Mouse (Mus musculus) hindbrain, postnatal 0 days (tissue): ENCODE measurements around the gene Tst. TPM values are rescaled to one million over a fixed set of nuclear protein-coding genes. Genes with fewer than 3 reads are reported as not detected.

Experiments used
- ATAC-seq: fragments of 200-750 bp; cut with Nextera tagmentation; 2 replicates; pipeline ENCODE4 v1.8.0; 2017; ENCODE audit warnings: mild to moderate bottlenecking, moderate TSS enrichment, moderate library complexity
- DNase-seq: peaks from one replicate; pipeline ENCODE4 v3.0.0-alpha.2; 2015; ENCODE audit warnings: low spot score
- H3K27ac ChIP-seq: fragments of 300-500 bp; sonication (generic); 2 replicates; pipeline ENCODE4 v1.5.1; 2014; ENCODE audit warnings: mild to moderate bottlenecking
- H3K27me3 ChIP-seq: fragments of 300-500 bp; sonication (generic); 2 replicates; pipeline ENCODE4 v1.6.1; 2014; ENCODE audit warnings: low read length, mixed read lengths; ENCODE audit not compliant: insufficient read depth
- H3K36me3 ChIP-seq: fragments of 300-500 bp; sonication (generic); 2 replicates; pipeline ENCODE4 v1.6.1; 2014; ENCODE audit warnings: low read length, mixed read lengths; ENCODE audit not compliant: insufficient read depth
- H3K4me1 ChIP-seq: fragments of 300-500 bp; sonication (generic); 2 replicates; pipeline ENCODE4 v1.6.1; 2014; ENCODE audit warnings: antibody characterized with exemption, low read length, mixed read lengths; ENCODE audit not compliant: insufficient read depth
- H3K4me2 ChIP-seq: fragments of 300-500 bp; sonication (generic); 2 replicates; pipeline ENCODE4 v1.6.1; 2014; ENCODE audit warnings: low read depth, mild to moderate bottlenecking, low read length, moderate library complexity, mixed read lengths
- H3K4me3 ChIP-seq: fragments of 300-500 bp; sonication (generic); 2 replicates; pipeline ENCODE4 v1.5.1; 2014; ENCODE audit warnings: low read length
- H3K9ac ChIP-seq: fragments of 300-500 bp; sonication (generic); replicated peaks from 2 replicates; pipeline ENCODE4 v1.6.1; 2014; ENCODE audit warnings: mild to moderate bottlenecking, low read length, moderate library complexity, mixed read lengths
- H3K9me3 ChIP-seq: fragments of 300-500 bp; sonication (generic); 2 replicates; pipeline ENCODE4 v1.6.1; 2016; ENCODE audit warnings: low read length, mixed read lengths
- CTCF ChIP-seq: IDR thresholded peaks from 2 replicates; pipeline ENCODE4 v1.5.1; 2016; ENCODE audit warnings: antibody characterized with exemption, control low read depth, low read depth
- WGBS: fragments of 180-500 bp; shearing (Covaris S2); extraction: QIAGEN DNeasy Blood & Tissue Kit; methylation state at CpG from one replicate; pipeline ENCODE4 v1.1.7; 2014; 5-methylcytosine and 5-hydroxymethylcytosine counted together
- polyA plus RNA-seq: library from polyadenylated mRNA; unstranded; fragments of >200 nt; fragmentation: Nextera tagmentation; extraction: Ambion mirVana; gene quantifications from 2 replicates; pipeline ENCODE4 v1.2.1, GENCODE M21; 2015
- total RNA-seq: library from RNA; depleted of rRNA; stranded (reverse); fragments of >200 nt; gene quantifications from 2 replicates; pipeline ENCODE4 v1.2.3, GENCODE M21; 2014

Gene Tst
- total and polyA plus RNA-seq, 2 experiments from 2014 or later: 64.4 to 75.1 TPM

- 83% methylated on average over 10 of the region's 10 CpGs for WGBS
- peaks cover 10% of the 10 kb centered on the region; the same call in 1 of the 2 replicates for H3K4me1 ChIP-seq
- peaks cover 29% of the 10 kb centered on the region for H3K36me3 ChIP-seq
- no peak for DNase-seq
- no peak overlapping the region for H3K9ac ChIP-seq
- ATAC-seq: no peak
- H3K27me3 ChIP-seq: no peaks in the 10 kb centered on the region
- H3K9me3 ChIP-seq: no peaks in the 10 kb centered on the region
- H3K27ac ChIP-seq: no peak overlapping the region
- H3K4me3 ChIP-seq: no peak overlapping the region
- no peak for TF ChIP-seq CTCF
- no peak overlapping the region for H3K4me2 ChIP-seq
Observed at GRCm38 (mm10) chr15:78430874-78431273, 25.2 kb upstream of the Tst start.

GRCm38 (mm10) chr15:78429871-78430622 is 24.3 kb upstream of the Tst start:
- ATAC-seq: no peak
- peaks cover 24% of the 10 kb centered on the region for H3K36me3 ChIP-seq
- H3K27ac ChIP-seq: peak overlapping the region; percentile 77
- H3K4me2 ChIP-seq: peak overlapping the region; percentile 86
- DNase-seq: no peak
- WGBS: 79% methylated on average over 13 of the region's 13 CpGs
- peak overlapping the region; percentile 81 for H3K4me3 ChIP-seq
- H3K9ac ChIP-seq: peak overlapping the region; percentile 82
- no peak for TF ChIP-seq CTCF
- H3K4me1 ChIP-seq: peaks cover 10% of the 10 kb centered on the region; the same call in 1 of the 2 replicates
- no peaks in the 10 kb centered on the region for H3K9me3 ChIP-seq
- no peaks in the 10 kb centered on the region for H3K27me3 ChIP-seq

- Histone ChIP-seq H3K27ac (peak overlapping the region; percentile 77), H3K27me3 (no peaks in the 10 kb centered on the region), H3K4me3 (peak overlapping the region; percentile 81), H3K9me3 (no peaks in the 10 kb centered on the region), H3K4me2 (peak overlapping the region; percentile 86), H3K9ac (peak overlapping the region; percentile 82), H3K36me3 (peaks cover 22% of the 10 kb centered on the region), H3K4me1 (peaks cover 10% of the 10 kb centered on the region; the same call in 1 of the 2 replicates)
- no peak for DNase-seq
- ATAC-seq: no peak
- 0% methylated on average over 3 of the region's 3 CpGs for WGBS
- no peak for TF ChIP-seq CTCF
Observed at GRCm38 (mm10) chr15:78429139-78429459, 23.4 kb upstream of the Tst start.

GRCm38 (mm10) chr15:78428391-78429138 is 22.9 kb upstream of the Tst start, which contains the start of gene Kctd17:
Kctd17 (plus strand) TSS chr15:78428564.
- peaks cover 17% of the 10 kb centered on the region for H3K36me3 ChIP-seq
- H3K27ac ChIP-seq: peak within 1 kb of the TSS; percentile 77
- peak within 1 kb of the TSS; percentile 81 for H3K4me3 ChIP-seq
- H3K9ac ChIP-seq: peak within 1 kb of the TSS; percentile 82
- H3K4me1 ChIP-seq: peaks cover 10% of the 10 kb centered on the region; the same call in 1 of the 2 replicates
- 2% methylated on average over 49 of the region's 52 CpGs for WGBS
- ATAC-seq (peak; percentile 90), DNase-seq (peak; percentile 88)
- peak within 1 kb of the TSS; percentile 86 for H3K4me2 ChIP-seq
- H3K27me3 ChIP-seq: no peaks in the 10 kb centered on the region
- H3K9me3 ChIP-seq: no peaks in the 10 kb centered on the region
- no peak for TF ChIP-seq CTCF

GRCm38 (mm10) chr15:78425230-78425629 is 19.5 kb upstream of the Tst start:
- no peak overlapping the region for H3K4me3 ChIP-seq
- WGBS: 65% methylated on average over 4 of the region's 4 CpGs
- 0 out of 2 replicates have a peak, but pooled peaks cover 7% of the 10 kb centered on the region for H3K4me1 ChIP-seq
- no peak for ATAC-seq
- DNase-seq: no peak
- H3K9me3 ChIP-seq: no peaks in the 10 kb centered on the region
- no peaks in the 10 kb centered on the region for H3K27me3 ChIP-seq
- H3K9ac ChIP-seq: no peak overlapping the region
- H3K4me2 ChIP-seq: no peak overlapping the region
- H3K36me3 ChIP-seq: no peaks in the 10 kb centered on the region
- TF ChIP-seq CTCF: no peak
- no peak overlapping the region for H3K27ac ChIP-seq

- 27% methylated on average over 11 of the region's 11 CpGs for WGBS
- Histone ChIP-seq H3K4me2 (no peak overlapping the region), H3K4me1 (0 out of 2 replicates have a peak, but pooled peaks cover 7% of the 10 kb centered on the region), H3K4me3 (no peak overlapping the region), H3K9ac (no peak overlapping the region), H3K27me3 (no peaks in the 10 kb centered on the region), H3K27ac (no peak overlapping the region), H3K36me3 (no peaks in the 10 kb centered on the region), H3K9me3 (no peaks in the 10 kb centered on the region)
- ATAC-seq (no peak), DNase-seq (no peak)
- TF ChIP-seq CTCF: no peak
Observed at GRCm38 (mm10) chr15:78424507-78424906, 18.8 kb upstream of the Tst start.
